Mouse (Mus musculus): ENCODE results near the gene Arcn1.

DNA sequence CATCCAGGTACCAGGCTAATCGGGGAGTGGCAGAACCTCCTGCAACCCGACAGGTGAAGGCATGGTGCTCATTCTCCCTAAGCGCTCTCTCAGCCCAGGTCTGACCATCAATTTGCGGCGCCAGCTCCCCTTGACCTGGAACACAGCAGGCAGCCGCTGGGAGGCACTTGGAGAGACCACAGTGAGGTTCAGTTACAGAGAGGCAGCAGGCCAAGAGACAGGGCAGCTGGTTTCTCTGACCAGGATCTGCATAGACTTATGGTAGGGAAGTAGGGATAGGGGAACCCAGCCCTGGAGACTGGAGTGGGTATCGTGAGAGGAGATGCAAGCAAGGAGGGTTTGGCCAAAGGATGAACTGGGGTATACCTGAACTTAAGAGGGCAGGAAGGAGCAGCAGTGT is 30.7 kb upstream of the Arcn1 start:
- no peak for TF ChIP-seq CTCF (IDR thresholded peaks at IDR 0.05; ENCODE audit: low read depth)
- no peak for TF ChIP-seq EP300 (IDR thresholded peaks at IDR 0.05; ENCODE audit: low read depth)

Measured in liver, embryonic 14.5 days (tissue).